Mouse (Mus musculus) heart, postnatal 25 days (tissue): ENCODE measurements around the gene Ndst2. TPM values are rescaled to one million over a fixed set of nuclear protein-coding genes. Genes with fewer than 3 reads are reported as not detected.
A peak's percentile ranks its signal among the peaks of the same experiment; 100 is the strongest.

ENCODE experiments used
- DNase-seq: peaks from one replicate; pipeline ENCODE4 v3.0.0; 2022; ENCODE audit warnings: low spot score
- intact Hi-C: fragments of 180-260 bp; cut with DNase I; formaldehyde crosslinking; loops from one replicate; pipeline ENCODE4 v1.15.1; 2025
- total RNA-seq, 2 experiments: library from RNA; stranded (reverse); gene quantifications; 2 replicates each; pipeline ENCODE4 v1.2.3; 2021

The Ndst2 gene
- total RNA-seq = 10 to 100 TPM; 10.0 to 12.6 TPM

- intact Hi-C loops = no loop called here
- DNase-seq = peak; percentile 85
These were observed at the start of gene Ndst2 for GRCm38 (mm10) chr14:20733952-20734774. Ndst2 (minus strand) TSS chr14:20734562.

GRCm38 (mm10) chr14:20783526-20783925 is 49.2 kb upstream of the Ndst2 start:
- intact Hi-C loops = no loop called here
- no peak for DNase-seq

GRCm38 (mm10) chr14:20782860-20783259 is 48.5 kb upstream of the Ndst2 start:
- DNase-seq = no peak
- intact Hi-C loops = no loop called here

DNA sequence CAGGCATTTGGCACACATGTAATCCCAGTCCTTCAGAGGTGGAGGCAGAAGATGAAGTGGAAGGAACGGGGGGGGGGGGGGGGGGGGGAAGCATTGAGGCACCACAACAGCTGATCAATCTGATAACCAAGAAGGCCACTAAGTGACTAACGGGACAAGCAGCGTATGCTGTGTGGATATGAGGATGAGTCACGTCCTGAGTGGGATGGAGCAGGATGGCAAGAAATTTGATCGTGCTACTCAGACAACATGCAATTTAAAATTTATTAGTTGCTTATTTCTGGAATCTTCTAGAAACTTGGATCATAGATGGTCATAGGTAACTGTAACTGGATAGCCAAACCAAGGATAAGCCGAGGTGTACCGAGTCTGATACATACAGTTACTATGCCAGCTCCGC is 45.9 kb upstream of the Ndst2 start:
- intact Hi-C loops = no loop called here
- DNase-seq = no peak

- intact Hi-C loops = no loop called here
- no peak for DNase-seq
These were observed 44.1 kb upstream of the Ndst2 start for GRCm38 (mm10) chr14:20778496-20778895.

DNA sequence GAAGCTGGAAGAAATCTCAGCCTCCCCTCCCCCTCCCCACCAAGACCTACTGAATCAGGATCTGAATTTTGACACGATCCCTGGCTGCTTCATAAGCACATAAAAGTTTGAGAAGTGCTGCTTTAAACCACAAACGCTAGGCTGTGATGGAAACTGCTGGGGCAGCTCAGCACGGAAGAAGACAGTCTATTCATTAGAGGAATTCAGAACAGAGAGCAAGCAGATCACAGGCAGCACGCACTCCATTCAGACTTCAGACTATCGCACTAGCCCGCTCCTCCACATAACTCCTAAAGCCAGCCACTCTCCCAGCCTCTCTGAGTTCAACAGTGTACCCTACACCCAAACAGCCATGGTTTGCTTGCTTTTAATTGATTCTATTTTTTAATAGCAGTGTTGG is 41.3 kb upstream of the Ndst2 start:
- intact Hi-C loops = no loop called here
- DNase-seq = no peak

GRCm38 (mm10) chr14:20773410-20773809 is 39.0 kb upstream of the Ndst2 start:
- intact Hi-C loops = no loop called here
- no peak for DNase-seq

DNA sequence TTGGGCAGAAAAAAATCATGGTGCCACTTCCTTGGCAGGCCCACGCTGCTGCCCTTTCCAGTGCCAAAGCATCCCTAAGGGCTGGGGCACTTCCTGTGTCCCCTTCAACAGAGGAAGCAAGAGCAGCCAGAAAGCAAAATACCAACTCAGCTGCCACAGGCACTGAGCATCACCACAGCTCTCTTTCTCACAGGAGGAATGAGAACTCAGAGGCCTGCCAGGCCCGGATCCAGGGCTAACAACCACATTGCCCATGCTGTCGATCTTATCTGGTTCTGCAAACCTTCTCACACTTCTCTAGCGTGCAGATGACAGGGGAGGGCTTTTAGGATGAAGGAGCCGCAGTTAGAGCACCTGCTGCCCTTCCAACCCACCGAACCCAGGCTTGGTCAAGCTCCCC is 38.4 kb upstream of the Ndst2 start:
- no peak for DNase-seq

GRCm38 (mm10) chr14:20771941-20772340 is 37.6 kb upstream of the Ndst2 start:
- intact Hi-C loops = no loop called here
- no peak for DNase-seq

More for the DNA sequence above, 38.4 kb upstream of the Ndst2 start:
- intact Hi-C loops = no loop called here

DNA sequence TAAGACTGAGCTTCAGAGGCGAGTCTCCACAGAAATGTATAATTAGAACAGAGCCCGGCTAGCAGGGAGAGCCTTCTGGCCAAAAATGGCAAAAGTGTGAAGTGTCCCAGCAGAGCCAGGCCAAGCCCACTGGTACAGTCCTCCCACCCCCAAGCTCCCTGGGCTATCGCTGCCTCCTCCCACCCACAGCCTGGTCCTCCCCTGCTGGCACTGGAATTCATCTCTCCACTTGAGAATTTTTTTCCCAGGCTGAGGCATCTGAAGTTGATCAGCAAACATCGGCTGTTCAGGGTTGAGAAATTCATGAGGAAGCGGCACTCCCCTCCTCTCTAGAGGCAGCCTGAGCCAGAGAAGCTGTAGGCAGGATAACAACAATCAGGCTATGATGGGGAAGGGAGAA is 34.2 kb upstream of the Ndst2 start:
- intact Hi-C loops = no loop called here
- peak; percentile 51 for DNase-seq

GRCm38 (mm10) chr14:20767936-20768335 is 33.6 kb upstream of the Ndst2 start:
- intact Hi-C loops = no loop called here
- DNase-seq = no peak

DNA sequence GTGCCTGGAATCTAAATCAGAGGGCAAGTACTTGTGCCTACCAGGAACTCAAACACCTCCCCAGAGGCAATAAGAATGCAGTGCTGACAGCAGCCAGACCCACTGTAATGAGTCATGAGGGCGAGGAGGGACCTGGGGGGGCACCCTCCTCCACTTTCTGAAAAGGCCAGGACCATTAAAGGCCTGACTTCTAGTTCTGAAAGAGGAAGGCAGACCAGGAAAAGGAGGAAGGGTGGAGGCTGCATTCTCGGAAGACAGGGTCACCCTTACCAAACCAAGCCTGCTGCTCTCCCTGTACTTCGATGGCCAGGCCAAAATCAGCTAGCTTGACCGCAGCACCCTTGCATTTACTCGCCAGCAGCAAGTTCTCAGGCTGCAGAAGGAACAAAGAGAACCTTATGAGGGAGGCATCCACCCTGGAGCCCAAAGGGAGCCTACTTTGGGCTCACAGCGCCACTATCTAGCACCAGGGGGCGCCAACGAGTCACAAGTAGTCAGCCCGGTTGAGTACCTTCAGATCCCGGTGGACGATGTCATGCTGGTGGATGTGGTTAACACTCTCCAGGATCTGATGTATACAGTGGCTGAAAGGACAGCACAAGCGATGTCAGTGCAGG is 31.4 kb upstream of the Ndst2 start:
- intact Hi-C loops = loop anchor here (1.0 to 2.0 kb wide), 2 partner anchors 33 to 105 kb away; no protein-coding TSS in a partner anchor
- peak; percentile 81 for DNase-seq

DNA sequence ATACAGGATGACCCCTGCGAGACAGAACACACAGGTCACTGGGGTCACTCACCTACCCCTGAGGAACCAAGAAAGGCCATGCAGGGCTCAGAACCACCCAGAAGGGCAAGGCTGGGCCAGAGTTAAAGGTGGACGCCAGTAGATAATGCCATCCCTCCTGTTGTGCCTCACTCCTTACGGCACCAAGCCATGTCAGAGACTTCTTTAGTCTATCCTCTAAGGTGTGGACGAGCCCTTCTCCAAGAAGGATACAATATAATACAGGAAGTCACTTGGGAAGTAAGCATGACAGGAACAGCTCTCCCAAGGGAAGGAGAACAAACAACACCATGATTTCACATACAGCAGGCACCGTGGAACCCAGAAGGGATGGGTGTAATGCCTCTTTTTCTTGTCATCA is 30.6 kb upstream of the Ndst2 start:
- DNase-seq = no peak
- intact Hi-C loops = loop anchor here (2.0 kb wide), 1 partner anchor 106 kb away; no protein-coding TSS in a partner anchor

- no peak for DNase-seq
- intact Hi-C loops = loop anchor here (10.0 kb wide), 1 partner anchor 246 kb away; no protein-coding TSS in a partner anchor
These were observed 24.5 kb upstream of the Ndst2 start for GRCm38 (mm10) chr14:20758768-20759435.

DNA sequence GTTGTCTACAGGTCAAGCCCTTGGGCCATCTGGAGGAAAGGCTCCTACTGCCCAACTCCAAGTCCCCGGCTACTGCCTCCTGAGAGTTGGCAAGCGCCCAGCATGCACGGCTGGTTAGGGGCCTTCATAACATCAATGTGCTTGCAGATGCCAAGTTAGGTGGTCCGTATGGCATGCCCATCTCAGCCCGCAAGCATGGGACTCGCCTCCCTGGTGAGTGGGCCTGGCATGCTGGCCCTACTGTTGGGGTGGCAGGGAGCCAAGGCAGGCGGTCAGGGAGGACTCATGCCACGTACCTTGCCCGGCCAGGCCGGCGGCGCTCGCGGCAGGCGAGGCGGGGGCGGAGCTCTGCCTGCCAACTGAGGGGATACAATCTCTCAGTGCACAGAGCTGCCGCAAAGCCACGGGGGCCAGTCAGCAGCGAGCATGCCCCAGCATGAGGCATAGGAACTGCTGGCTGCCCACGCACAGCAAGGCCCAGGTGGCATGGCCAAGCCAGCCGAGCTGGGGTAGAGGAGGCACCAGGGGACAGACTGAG is 23.1 kb upstream of the Ndst2 start:
- no peak for DNase-seq
- intact Hi-C loops = loop anchor here (10.0 kb wide), 1 partner anchor 247 kb away; no protein-coding TSS in a partner anchor

- intact Hi-C loops = loop anchor here (10.0 kb wide), 1 partner anchor 251 kb away; no protein-coding TSS in a partner anchor
These were observed 19.4 kb upstream of the Ndst2 start for GRCm38 (mm10) chr14:20753792-20754191.

GRCm38 (mm10) chr14:20750503-20750902 is 16.1 kb upstream of the Ndst2 start:
- intact Hi-C loops = loop anchor here (10.0 kb wide), 1 partner anchor 254 kb away; no protein-coding TSS in a partner anchor
- DNase-seq = no peak

More at GRCm38 (mm10) chr14:20753792-20754191, 19.4 kb upstream of the Ndst2 start:
- DNase-seq = no peak

DNA sequence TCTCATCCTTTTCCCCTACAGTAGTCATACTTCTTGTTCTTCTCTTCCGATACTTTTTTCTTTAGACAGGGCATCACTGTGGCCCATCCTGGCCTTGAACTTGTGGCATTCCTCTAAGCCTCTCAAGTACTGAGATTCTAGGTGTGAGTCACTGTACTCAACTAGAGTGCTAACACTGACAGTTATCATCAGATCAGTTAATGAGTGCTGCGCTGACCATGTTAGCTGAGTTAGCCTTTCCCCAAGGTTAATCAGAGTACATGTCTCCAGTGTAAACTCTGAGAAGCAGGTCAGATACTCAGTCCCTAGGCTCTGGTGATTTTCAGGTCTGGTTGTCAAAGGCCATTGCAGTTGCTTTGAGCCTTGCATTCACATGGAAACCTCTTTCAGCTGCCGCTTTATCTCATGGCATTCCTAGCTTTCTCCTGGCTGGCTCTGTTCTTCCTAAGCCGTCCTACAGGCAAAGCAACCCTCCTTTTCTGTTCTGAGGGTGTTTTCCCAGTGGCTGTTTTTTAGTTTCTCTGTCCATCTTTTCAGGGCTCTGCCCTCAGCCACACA is 15.2 kb upstream of the Ndst2 start:
- DNase-seq = no peak
- intact Hi-C loops = loop anchor here (10.0 kb wide), 1 partner anchor 255 kb away; no protein-coding TSS in a partner anchor

- intact Hi-C loops = no loop called here
- DNase-seq = no peak
These were observed 14.0 kb upstream of the Ndst2 start for GRCm38 (mm10) chr14:20748388-20748787.

DNA sequence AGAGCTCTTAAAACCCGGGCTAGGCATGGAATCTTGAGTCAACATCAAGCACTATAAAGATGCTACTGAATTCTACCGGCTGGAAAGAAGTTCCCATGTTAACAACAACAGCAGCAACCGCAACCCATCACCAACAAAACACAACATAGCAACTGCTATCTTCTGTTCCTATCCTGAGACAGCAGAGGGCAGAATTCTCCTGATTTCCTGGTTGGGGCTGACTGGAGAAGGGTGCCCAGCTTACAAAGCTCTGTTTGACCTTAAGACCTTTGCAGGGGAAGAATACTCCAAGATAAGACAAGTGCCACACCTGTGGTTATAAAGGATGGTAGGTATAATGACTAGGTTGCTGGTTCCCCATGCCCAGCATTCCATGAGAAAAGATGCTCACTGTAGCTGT is 12.6 kb upstream of the Ndst2 start:
- intact Hi-C loops = no loop called here
- DNase-seq = no peak
